Mouse (Mus musculus) frontal cortex, postnatal 14 days (tissue): Measurements from ENCODE around the gene Mmp23.
A peak's percentile ranks its signal among the peaks of the same experiment; 100 is the strongest.
"Not testable (repeated sequence)": the region's sequence is repeated elsewhere in the genome, so short reads cannot be mapped to it uniquely, and the experiment has no call there.

Source experiments
- DNase-seq, 2 experiments: peaks; one replicate each; pipeline ENCODE4 v3.0.0; 2022; ENCODE audit warnings: low spot score in 2 of 2

Mmp23 gene

GRCm38 (mm10) chr4:155654456-155655298 is 1.5 kb upstream of the Mmp23 start:
- DNase-seq, result no peak

GRCm38 (mm10) chr4:155654183-155654455 is 935 bp upstream of the Mmp23 start:
- DNase-seq, result no peak

DNA sequence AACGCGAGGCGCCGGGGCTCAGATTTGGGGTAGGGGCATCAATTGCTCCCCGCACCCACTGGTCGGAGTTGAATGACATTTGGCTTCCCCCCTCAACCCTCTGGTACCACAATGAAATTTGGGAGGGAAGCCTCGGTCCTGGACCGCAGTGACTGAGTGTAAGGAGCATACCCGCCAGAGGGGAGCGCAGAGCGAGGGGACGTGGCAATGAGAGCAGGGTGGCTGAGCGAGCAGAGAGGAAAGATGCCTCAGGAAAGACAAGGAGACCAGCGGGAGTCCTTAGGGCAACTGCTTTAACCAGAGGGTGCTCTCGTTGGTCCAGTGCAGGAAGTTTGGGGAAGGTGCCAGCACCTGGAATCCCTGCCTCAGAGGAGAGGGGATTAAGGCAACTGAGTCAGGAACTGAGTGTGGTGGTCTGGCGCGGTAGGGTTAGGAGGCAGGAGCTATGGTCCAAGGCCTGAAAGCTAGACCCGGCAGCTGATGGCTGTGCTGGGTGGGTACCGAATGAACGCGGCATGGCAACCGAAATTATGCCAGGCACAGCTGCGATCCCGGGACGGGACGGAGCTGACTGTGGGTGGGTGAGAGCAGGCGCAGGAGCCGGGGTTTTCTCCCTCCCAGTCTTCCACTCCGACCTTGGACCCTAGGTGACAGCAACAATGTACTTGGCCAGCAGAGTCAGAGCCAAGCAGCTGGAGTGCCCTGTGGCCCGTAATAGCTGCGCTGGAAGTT is 433 bp upstream of the Mmp23 start:
- DNase-seq, result no peak

DNA sequence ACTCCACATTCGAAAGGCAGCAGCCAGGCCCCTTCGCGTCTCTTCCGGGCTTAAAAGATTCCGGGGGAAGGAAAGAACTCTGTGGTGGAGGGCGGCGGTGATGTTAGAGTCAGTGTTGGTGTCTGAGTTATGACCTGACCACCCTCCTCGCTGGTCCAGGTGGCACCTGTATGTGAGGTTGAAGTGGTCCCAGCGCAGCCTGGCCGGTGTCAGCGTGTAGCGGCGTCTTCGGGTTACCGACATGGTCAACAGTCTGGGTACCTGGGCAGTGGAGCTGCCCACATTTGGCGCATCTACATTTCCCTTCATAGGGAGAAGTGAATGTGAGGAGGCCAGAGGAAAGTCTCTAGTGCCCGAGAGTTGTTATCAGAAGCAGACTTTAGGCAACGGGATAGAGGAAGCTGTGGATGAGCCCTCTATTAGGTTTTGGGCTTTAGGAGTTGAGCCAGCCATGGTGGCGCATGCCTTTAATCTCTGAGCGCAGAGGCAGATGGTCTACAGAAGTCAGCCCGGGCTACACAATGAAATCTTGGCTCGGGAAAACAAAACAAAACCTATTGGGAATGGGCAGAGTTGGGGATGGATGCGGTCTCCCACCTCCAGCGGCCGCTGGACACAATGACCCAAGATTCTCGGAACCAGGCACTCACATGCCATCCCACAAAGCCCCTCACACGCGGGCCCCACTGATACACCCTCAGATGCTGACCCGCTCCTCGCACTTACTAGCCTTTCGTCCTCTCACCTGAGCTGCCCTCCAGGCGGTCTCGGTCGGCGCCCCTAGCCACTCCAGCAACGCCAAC is 700 bp downstream of the Mmp23 start:
- no peak for DNase-seq

DNA sequence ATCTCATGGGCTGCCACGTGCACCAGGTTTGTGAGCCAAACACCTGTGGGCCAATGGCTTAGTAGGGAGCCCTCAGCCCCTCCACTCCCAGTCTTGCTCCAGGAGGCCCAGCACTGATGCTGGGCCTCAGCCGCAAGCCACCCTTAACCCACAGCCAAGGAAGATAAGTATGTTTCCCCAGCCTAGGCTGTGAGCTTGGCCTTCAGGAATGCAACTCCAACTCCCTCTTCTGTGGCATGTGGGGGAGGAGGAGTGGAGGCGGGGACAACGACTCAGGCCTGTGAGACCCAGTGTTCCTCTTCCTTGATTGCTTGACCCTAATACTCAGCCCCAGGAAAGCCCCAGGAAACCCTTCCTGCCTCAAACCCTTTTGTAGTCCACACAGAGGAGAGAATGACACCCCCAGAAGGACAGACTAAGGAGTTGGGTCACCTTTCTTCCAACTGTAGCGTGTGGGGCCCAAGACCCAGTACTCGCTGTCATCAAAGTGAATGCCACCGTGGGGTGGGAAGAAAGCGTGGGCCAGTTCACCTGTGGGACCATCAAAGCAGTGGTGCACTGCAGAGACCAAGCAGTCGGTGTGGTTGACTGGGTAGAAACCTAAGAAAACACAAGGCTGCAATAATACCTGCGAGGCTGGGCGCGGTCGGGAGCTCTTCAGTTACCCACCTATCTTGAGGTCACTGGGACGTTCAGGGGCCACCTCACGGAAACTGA is 1.5 kb downstream of the Mmp23 start:
- DNase-seq, result no peak

GRCm38 (mm10) chr4:155649355-155649754 is 3.8 kb downstream of the Mmp23 start:
- DNase-seq, result no peak

DNA sequence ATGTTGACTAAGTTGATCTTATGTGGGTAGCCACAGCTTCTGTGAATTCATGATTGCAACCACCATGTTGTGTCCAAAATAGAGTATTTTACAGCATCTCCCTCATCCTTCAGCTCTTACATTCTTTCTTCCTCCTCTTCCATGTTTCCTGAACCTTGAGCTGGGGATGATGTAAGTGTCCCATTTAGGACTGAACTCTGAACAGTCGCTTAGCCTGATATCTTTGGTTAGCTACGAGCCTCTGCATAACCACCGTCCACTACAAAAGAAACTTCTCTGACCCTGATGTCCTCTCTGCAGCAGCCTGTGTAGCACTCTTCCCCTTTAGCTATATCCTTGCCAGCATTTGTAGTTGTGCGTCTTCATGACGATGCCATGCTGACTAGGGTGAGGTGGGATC is 7.5 kb downstream of the Mmp23 start:
- DNase-seq, result no peak

- not testable (repeated sequence) for DNase-seq
Observed at GRCm38 (mm10) chr4:155645308-155645707, 7.9 kb downstream of the Mmp23 start, which contains the start of gene Gm10563. TSS of gene Gm10563 (minus strand) at chr4:155645408.

GRCm38 (mm10) chr4:155643531-155643930 is 9.7 kb downstream of the Mmp23 start:
- DNase-seq, result no peak

DNA sequence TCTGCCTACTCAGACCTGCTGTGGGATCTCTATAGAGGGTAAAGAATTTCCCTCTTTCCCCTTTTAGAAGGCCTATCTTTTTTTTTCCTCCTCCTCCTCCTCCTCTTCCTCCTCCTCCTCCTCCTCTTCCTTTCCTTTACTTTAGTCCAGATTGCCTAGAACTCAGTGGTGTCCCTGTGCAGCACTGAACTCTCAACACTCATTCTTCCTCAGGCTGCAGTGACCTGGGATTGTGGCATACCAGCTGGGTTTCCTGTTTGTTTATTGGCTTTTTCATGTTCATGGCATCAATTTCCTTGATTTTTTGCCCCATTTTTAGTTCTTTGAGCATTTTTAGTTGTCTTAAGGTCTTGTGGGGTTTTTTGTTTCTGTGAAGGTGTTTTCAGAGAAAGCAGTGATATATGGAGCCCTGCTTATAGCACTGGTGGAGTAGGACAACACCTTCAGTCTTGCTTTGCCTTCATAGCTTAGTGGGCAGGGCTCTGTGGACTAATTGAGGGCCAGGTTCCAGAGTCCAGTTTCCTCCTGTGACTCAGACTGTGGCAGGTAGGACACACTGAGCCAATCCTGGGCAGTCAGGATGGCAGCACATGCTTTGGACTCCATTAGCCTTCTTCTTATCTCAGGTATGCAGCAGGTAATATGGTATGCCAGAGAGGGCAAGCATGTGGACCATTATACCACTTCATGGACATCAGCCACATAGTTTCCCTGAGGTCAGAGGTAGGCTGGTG is 17.3 kb downstream of the Mmp23 start:
- no peak for DNase-seq

GRCm38 (mm10) chr4:155630267-155630666 is 22.9 kb downstream of the Mmp23 start:
- DNase-seq, result no peak

DNA sequence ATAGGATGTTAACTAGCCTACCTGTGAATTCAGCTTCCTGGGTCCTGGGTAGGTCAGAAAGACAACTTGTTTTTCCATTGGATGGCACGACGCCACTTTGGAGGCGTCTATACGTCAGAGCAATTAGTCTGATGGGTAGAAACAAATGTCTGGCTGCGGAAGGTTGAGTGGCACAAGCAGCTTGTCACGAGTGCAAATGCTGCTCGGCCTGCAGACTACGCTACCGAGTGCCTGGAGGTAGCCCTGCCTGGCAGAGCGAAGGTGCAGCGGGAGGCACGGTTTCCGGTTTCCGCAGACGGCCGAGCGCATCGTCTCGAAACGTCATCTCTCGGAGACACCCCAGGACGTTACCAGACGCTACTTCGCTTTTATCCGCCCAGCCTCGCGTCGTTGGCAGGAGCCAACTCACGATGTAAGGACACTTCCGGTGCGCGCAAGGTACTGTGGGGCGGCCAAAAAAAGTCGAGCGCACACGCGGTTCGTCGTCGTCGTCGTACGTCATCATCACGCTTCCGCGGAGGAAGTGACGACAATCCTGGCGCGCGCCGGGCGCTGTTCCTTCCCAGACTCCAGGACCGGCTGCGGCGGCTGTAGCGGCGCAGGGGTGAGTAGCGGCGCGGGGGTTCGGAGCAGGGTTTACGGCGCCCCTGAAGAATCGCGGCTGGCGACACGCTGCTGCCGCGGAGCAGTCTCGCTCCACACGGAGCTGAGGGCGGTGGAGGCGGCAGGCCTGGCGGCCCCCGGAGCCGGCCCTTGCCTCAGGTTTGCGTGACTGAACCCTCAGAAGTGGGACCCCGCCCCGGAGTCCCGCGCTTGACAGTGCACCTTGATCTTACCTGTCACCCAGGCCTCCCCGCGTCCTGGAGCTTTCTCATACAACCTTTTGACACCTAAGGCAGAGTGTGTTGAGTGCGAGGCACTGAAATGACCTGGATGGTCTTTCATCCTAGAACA is 28.6 kb downstream of the Mmp23 start, which contains the start of gene Cdk11b:
Gene Cdk11b, plus strand, starts transcription at position 517 of the 954 bp plus-strand sequence.
- DNase-seq, result peak; percentile 94 to 96

- no peak for DNase-seq
Observed at GRCm38 (mm10) chr4:155618321-155618720, 34.9 kb downstream of the Mmp23 start.

GRCm38 (mm10) chr4:155613264-155613663 is 39.9 kb downstream of the Mmp23 start:
- DNase-seq, result no peak

DNA sequence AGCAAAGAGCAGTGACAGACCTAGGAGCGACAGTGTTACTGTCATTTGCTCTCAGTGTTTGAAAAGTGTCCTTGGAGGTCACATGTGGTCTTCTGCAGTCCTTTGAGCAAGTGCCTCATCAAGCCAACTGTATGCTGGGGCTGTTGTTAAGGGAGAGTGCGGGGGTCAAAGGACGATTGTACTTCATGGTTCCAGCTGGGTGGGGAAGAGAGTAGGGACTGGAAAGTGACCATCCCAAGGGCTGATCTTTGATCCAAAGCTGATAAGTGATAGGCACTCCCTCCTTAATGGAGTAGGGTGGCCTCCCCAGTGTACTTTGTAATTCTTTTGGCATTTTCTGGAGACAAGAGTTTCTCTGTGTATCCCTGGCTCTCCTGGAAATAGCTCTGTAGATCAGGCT is 41.3 kb downstream of the Mmp23 start:
- no peak for DNase-seq

DNA sequence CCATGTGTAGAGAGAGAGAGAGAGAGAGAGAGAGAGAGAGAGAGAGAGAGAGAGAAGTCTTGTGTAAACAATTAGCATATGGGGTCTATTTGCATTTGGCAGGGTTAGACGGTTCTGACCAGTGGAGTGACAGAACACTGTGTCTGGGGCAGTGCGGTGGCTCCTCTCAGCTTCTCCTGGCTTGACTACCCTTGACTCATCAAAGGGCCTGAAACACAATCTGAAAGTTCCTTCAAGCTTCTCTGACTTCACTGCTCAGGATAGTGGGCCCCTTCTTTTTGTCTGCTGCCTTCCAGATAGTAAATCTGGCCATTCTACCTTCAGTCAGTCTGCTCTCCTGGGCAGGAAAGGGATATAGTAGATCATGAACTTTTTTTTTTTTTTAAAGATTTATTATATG is 46.4 kb downstream of the Mmp23 start:
- no peak for DNase-seq

- no peak for DNase-seq
Observed at GRCm38 (mm10) chr4:155605132-155605531, 48.1 kb downstream of the Mmp23 start.

- no peak for DNase-seq
Observed at GRCm38 (mm10) chr4:155603801-155604200, 49.4 kb downstream of the Mmp23 start.

- no peak for DNase-seq
Observed at GRCm38 (mm10) chr4:155602753-155603152, 50.4 kb downstream of the Mmp23 start.

- no peak for DNase-seq
Observed at GRCm38 (mm10) chr4:155601997-155602456, 51.2 kb downstream of the Mmp23 start.
